Mouse (Mus musculus): ENCODE results near the gene Ttc4. TPM values are rescaled to one million over a fixed set of nuclear protein-coding genes. Genes with fewer than 3 reads are reported as not detected.

Gene Ttc4
- polyA plus RNA-seq, 1 experiment from 2014 or later: 55.6 TPM

DNA sequence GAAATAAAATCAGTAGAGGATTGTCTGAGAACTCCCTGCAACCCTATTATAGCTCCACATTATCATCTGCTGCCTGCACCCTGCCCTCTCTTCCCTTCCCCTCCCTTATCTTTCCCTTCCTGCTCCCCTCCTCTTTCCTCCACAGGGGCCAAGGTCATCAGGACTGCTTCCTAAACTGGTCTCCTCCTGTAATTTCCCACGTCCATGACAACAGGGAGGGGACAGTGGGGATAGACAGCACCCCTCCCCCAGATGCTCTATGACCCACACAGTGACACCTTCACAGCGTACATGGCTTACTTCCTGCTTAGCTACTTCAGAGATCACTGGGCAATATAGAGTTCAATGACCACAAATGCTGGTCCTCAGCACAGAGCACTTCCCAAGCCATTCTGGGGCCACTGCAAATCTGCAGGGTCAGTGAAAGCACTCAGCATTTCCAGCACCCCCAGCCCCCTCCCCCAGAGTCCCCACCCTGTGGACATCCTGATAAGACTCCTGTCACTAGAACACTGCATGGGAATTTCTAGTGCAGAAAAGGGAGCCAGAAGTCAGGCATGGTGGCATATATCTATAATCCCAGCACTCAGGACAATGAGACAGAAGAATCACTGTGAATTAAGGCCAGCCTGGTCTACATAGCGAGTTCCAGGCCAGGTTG lies 10.0 kb upstream of the Ttc4 start:
- H3K4me2 ChIP-seq: no peak overlapping the region
- peaks cover 14% of the 10 kb centered on the region for H3K27me3 ChIP-seq (replicated peaks)
- no peak overlapping the region for H3K4me3 ChIP-seq
- ATAC-seq (ENCODE audit: insufficient number of reproducible peaks, low FRiP score): peak; percentile 86
- no peaks in the 10 kb centered on the region for H3K9me3 ChIP-seq (replicated peaks)
- no peak overlapping the region for H3K9ac ChIP-seq
- H3K27ac ChIP-seq (ENCODE audit: poor library complexity, severe bottlenecking): peak overlapping the region; percentile 53
- peaks cover 10% of the 10 kb centered on the region for H3K4me1 ChIP-seq (replicated peaks)
- WGBS: 22% methylated on average over 3 of the region's 3 CpGs
- no peaks in the 10 kb centered on the region for H3K36me3 ChIP-seq

DNA sequence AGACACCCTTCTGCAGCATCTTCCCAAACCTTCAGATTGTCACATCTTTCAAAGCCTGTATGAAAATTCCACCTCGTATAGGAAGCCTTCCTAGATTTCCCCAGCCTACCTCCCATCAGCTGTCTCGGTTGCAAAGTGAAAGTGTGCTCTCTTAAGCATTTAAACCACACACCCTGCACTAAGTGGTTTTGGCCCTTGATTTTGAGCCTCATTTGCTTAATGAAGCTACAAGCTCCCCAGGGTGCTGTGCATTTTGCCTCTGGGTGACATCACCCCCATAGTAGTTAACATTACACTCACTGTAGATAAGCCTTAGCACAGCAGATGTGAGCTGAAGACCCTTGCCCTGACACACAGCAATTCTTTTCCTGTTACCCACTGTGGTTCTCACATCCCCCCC lies 2.2 kb upstream of the Ttc4 start:
- peaks cover 11% of the 10 kb centered on the region for H3K4me1 ChIP-seq (replicated peaks)
- no peak overlapping the region for H3K4me3 ChIP-seq
- no peak overlapping the region for H3K9ac ChIP-seq
- H3K9me3 ChIP-seq (replicated peaks): no peaks in the 10 kb centered on the region
- WGBS: 51% methylated on average over 2 of the region's 2 CpGs
- no peak overlapping the region for H3K4me2 ChIP-seq
- no peak for ATAC-seq (ENCODE audit: insufficient number of reproducible peaks, low FRiP score)
- H3K36me3 ChIP-seq: peaks cover 14% of the 10 kb centered on the region
- no peak overlapping the region for H3K27ac ChIP-seq (ENCODE audit: poor library complexity, severe bottlenecking)
- no peaks in the 10 kb centered on the region for H3K27me3 ChIP-seq (replicated peaks)

DNA sequence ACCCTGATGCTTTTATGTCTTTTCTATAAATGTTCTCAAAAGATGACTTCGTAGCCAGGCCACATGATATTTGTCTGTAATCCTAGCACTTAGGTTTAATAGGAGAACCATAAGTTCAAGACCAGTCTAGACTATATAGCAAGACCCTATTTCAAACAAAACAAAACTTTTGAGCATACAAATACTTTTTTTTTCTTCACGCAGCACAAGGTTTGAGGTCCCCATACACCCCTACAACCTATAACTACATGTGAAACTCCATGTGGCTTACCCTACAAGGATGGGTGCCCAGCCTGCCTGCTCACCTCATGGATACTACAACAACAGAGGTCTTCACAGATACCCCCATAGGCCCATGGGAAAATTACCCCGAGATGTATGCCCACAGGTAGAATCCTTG lies 408 bp upstream of the Ttc4 start:
- Histone ChIP-seq H3K27ac (ENCODE audit: poor library complexity, severe bottlenecking) (no peak overlapping the region), H3K36me3 (peaks cover 32% of the 10 kb centered on the region), H3K9me3 (replicated peaks) (no peaks in the 10 kb centered on the region), H3K4me2 (peak overlapping the region; percentile 91), H3K27me3 (replicated peaks) (no peaks in the 10 kb centered on the region), H3K4me1 (replicated peaks) (peaks cover 11% of the 10 kb centered on the region), H3K4me3 (peak overlapping the region; percentile 91), H3K9ac (no peak overlapping the region)
- WGBS: 48% methylated on average over 3 of the region's 3 CpGs
- peak; percentile 9; the same call in 1 of the 2 replicates for ATAC-seq (ENCODE audit: insufficient number of reproducible peaks, low FRiP score)

DNA sequence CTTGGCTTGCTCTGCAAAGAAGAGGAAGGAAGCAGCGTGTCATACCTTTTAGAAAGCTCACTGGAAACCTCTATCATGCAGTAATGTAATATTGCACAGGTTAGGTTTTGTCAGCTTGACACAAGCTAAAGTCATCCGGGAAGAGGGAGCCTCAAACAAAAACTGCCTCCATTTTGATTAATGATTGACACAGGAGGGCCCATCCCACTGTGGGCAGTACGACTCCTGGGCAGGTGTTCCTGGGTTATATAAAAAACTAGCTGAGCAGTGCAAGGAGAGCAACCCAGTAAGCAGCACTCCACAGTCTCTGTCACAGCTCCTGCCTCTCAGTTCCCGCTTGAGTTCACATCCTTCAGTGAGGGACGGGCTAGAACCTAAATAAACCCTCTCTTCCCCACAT lies 2.0 kb downstream of the Ttc4 start:
- H3K36me3 ChIP-seq: peaks cover 55% of the 10 kb centered on the region

DNA sequence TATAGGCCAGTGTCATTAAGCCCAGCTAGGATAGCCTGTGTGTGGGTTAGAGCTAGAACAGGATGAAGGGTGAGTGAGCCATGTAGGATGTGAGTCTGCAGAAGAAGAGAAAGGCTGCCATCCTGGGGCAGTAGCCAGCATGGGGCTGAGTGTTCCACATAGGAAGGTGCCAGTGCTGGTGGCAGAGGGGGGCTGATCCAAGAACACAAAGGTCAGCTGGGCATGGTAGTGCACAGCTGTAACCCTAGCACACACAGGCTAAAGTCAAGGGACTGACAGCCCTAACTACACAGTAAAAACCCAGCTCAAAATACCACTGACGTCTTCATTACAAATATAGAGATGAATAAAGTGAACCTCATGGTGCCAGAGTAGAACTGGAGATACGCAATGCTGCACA lies 12.2 kb downstream of the Ttc4 start:
- H3K36me3 ChIP-seq: peaks cover 99% of the 10 kb centered on the region
- no peak overlapping the region for H3K4me3 ChIP-seq
- H3K4me2 ChIP-seq: no peak overlapping the region
- no peaks in the 10 kb centered on the region for H3K4me1 ChIP-seq (replicated peaks)
- H3K27me3 ChIP-seq (replicated peaks): no peaks in the 10 kb centered on the region
- H3K9me3 ChIP-seq (replicated peaks): no peaks in the 10 kb centered on the region
- ATAC-seq (ENCODE audit: insufficient number of reproducible peaks, low FRiP score): no peak
- no peak overlapping the region for H3K9ac ChIP-seq
- WGBS: 84% methylated on average over 2 of the region's 2 CpGs
- H3K27ac ChIP-seq (ENCODE audit: poor library complexity, severe bottlenecking): no peak overlapping the region

More for the DNA sequence above, 2.0 kb downstream of the Ttc4 start:
- Histone ChIP-seq H3K9me3 (replicated peaks) (no peaks in the 10 kb centered on the region), H3K27ac (ENCODE audit: poor library complexity, severe bottlenecking) (no peak overlapping the region), H3K9ac (no peak overlapping the region), H3K4me1 (replicated peaks) (peaks cover 11% of the 10 kb centered on the region), H3K4me3 (no peak overlapping the region), H3K4me2 (no peak overlapping the region), H3K27me3 (replicated peaks) (no peaks in the 10 kb centered on the region)
- no peak for ATAC-seq (ENCODE audit: insufficient number of reproducible peaks, low FRiP score)
- WGBS: 88% methylated on average over 5 of the region's 5 CpGs

DNA sequence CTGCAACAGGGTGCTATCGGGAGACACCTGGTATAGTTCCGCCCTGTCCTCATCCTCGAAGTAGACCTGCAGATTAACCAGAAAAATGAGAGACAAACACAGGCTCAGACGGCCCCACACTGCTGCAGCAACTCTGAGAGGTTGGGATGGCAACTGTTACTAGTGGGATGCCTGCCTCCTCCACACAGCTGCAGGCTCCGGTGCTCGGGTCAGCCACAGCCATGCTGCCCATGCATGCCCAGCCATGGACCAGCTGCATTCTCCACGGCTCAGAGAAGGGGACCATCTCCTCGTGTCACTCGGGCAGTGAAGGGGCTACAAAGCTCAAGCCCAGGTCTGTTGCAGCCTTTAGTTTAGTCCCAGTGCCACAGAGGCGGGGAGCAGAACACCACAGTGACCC lies 13.1 kb downstream of the Ttc4 start:
- Histone ChIP-seq H3K27me3 (replicated peaks) (no peaks in the 10 kb centered on the region), H3K4me1 (replicated peaks) (no peaks in the 10 kb centered on the region), H3K27ac (ENCODE audit: poor library complexity, severe bottlenecking) (no peak overlapping the region), H3K4me3 (no peak overlapping the region), H3K36me3 (peaks cover 98% of the 10 kb centered on the region), H3K4me2 (no peak overlapping the region), H3K9me3 (replicated peaks) (no peaks in the 10 kb centered on the region), H3K9ac (no peak overlapping the region)
- 88% methylated on average over 10 of the region's 10 CpGs for WGBS
- no peak for ATAC-seq (ENCODE audit: insufficient number of reproducible peaks, low FRiP score)

DNA sequence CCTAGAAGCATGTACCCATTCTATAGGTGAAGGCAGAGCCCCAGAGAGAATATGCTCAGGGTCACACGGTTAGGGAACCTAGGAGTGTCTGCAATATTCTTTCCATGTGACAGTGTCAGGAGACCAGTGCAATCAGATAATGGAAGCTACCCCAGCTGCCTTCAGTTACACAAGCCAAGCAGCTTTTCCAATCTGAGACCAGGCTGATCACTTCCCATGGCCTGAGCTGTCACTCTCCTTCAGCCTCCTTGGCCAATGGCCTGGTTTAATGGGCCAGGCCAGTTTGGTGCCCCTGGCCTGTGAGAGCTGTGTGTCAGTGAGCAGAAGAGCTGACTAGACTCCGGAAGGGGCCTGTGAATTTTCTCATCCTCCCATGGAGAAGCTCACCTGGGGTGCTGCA lies 13.5 kb downstream of the Ttc4 start:
- no peaks in the 10 kb centered on the region for H3K4me1 ChIP-seq (replicated peaks)
- H3K9ac ChIP-seq: no peak overlapping the region
- no peak overlapping the region for H3K4me2 ChIP-seq
- ATAC-seq (ENCODE audit: insufficient number of reproducible peaks, low FRiP score): no peak
- H3K27ac ChIP-seq (ENCODE audit: poor library complexity, severe bottlenecking): no peak overlapping the region
- H3K4me3 ChIP-seq: no peak overlapping the region
- H3K9me3 ChIP-seq (replicated peaks): no peaks in the 10 kb centered on the region
- peaks cover 98% of the 10 kb centered on the region for H3K36me3 ChIP-seq
- 89% methylated on average over 2 of the region's 2 CpGs for WGBS
- no peaks in the 10 kb centered on the region for H3K27me3 ChIP-seq (replicated peaks)

DNA sequence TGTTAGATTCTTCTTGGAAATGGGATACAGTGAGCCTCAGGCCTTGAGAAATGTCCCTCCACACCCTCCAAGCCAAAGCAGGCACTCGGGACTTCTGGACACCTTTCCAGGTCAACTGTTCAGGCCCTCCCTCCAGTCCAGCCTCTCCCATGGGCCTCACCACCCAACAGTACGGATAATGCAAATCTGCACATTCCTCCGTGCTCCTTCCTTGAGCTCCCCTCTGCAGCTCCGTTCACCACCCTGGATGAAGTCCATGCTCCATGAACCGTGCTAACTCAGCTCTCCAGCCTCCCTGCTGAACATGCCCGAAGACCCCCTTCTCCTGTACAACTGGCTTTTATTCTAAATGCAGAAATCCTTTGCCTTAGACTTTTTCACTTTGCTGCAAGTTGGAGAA lies 14.0 kb downstream of the Ttc4 start:
- Histone ChIP-seq H3K9me3 (replicated peaks) (no peaks in the 10 kb centered on the region), H3K36me3 (peaks cover 98% of the 10 kb centered on the region), H3K27me3 (replicated peaks) (no peaks in the 10 kb centered on the region), H3K4me3 (no peak overlapping the region), H3K4me2 (no peak overlapping the region), H3K9ac (no peak overlapping the region), H3K4me1 (replicated peaks) (no peaks in the 10 kb centered on the region), H3K27ac (ENCODE audit: poor library complexity, severe bottlenecking) (no peak overlapping the region)
- WGBS: 87% methylated on average over 6 of the region's 6 CpGs
- ATAC-seq (ENCODE audit: insufficient number of reproducible peaks, low FRiP score): no peak

DNA sequence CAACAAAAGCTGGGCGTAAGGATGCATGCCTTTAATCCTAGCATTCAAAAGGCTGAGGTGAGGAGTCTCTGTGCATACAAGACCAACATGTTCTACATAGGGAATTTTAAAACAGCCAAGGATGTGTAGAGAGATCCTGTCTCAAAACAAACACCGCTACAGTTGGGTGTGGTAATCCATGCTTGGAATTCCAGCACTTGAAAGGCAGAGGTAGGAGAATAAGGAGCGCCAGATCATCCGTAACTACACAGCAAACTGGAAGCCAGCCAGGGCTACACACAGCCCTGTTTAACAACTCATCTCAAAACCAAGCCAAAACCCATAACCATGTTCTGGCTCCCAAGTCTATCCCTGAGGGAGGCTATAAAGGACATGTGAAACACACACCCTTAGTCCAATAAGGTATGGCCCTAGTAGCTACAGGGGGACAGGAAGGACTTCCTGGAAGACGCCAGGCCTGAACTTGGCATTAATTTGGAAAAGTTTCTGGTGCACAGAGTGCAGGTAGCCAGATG lies 14.7 kb downstream of the Ttc4 start:
- no peaks in the 10 kb centered on the region for H3K4me1 ChIP-seq (replicated peaks)
- no peaks in the 10 kb centered on the region for H3K9me3 ChIP-seq (replicated peaks)
- H3K9ac ChIP-seq: no peak overlapping the region
- ATAC-seq (ENCODE audit: insufficient number of reproducible peaks, low FRiP score): no peak
- 90% methylated on average over 5 of the region's 5 CpGs for WGBS
- H3K4me3 ChIP-seq: no peak overlapping the region
- H3K36me3 ChIP-seq: peaks cover 98% of the 10 kb centered on the region
- no peaks in the 10 kb centered on the region for H3K27me3 ChIP-seq (replicated peaks)
- no peak overlapping the region for H3K27ac ChIP-seq (ENCODE audit: poor library complexity, severe bottlenecking)
- H3K4me2 ChIP-seq: no peak overlapping the region

DNA sequence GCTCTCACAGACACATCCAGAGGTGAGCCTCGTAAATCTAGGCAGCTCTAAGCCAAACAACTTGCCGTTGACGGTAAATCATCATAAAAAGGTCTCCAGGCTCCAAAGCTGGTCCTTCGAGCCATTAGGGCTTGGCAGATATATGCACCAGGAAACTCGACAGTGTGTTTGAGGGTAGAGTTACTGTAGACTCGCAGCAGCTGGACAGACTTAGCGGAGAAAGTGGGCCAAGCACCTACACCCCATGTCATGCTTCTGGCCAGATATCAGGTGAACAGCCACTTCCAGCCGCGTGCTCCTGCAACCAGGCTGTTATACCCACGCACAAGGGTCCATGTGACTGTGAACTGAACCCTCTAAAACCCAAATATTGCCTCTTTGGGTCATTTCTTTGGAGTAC lies 23.1 kb downstream of the Ttc4 start:
- Histone ChIP-seq H3K9ac (no peak overlapping the region), H3K4me3 (no peak overlapping the region), H3K9me3 (replicated peaks) (no peaks in the 10 kb centered on the region), H3K27ac (ENCODE audit: poor library complexity, severe bottlenecking) (no peak overlapping the region), H3K36me3 (peaks cover 70% of the 10 kb centered on the region), H3K4me1 (replicated peaks) (peaks cover 7% of the 10 kb centered on the region), H3K27me3 (replicated peaks) (no peaks in the 10 kb centered on the region), H3K4me2 (no peak overlapping the region)
- ATAC-seq (ENCODE audit: insufficient number of reproducible peaks, low FRiP score): no peak
- 88% methylated on average over 10 of the region's 10 CpGs for WGBS

DNA sequence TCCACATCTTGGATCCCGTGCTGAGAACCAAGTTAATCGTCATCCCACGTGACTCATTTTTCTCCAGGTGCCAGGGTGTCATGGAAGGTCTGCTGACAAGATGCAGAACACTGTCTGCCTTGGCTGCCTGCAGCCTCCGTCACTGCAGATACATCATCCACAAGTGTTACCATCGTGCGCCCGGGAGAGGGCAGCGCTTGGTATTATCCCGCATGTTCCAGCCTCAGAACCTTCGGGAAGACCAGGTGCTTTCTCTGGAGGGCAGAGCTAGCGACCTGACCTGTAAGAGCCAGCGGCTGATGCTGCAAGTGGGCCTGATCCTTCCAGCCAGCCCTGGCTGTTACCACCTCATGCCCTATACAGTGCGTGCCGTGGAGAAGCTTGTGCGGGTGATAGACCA lies 25.7 kb downstream of the Ttc4 start:
- Histone ChIP-seq H3K9me3 (replicated peaks) (no peaks in the 10 kb centered on the region), H3K27ac (ENCODE audit: poor library complexity, severe bottlenecking) (no peak overlapping the region), H3K4me1 (replicated peaks) (peaks cover 7% of the 10 kb centered on the region), H3K4me2 (no peak overlapping the region), H3K4me3 (no peak overlapping the region), H3K27me3 (replicated peaks) (peaks cover 11% of the 10 kb centered on the region; the same call in 1 of the 2 replicates), H3K9ac (no peak overlapping the region), H3K36me3 (peaks cover 49% of the 10 kb centered on the region)
- 87% methylated on average over 15 of the region's 15 CpGs for WGBS
- no peak for ATAC-seq (ENCODE audit: insufficient number of reproducible peaks, low FRiP score)

DNA sequence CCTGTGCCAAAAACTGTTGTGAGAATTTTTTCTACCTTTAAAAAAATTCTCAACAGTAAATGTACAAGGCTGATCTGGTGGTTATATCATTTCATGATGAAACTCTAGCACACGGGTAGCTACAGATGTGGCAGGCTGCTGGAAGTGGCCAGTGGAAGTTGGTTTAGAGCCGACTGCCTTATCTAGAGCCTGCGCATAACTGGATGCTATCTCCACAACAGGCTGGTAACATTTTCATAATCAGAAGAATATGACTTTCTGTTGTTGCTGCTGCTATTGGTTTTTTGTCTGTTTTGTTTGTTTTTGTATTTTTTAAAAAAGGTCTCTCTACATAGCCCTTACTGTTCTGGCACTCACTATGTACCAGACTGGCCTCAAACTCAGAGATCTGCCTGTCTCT lies 26.2 kb downstream of the Ttc4 start:
- H3K9ac ChIP-seq: no peak overlapping the region
- H3K4me3 ChIP-seq: no peak overlapping the region
- H3K27ac ChIP-seq (ENCODE audit: poor library complexity, severe bottlenecking): no peak overlapping the region
- no peak for ATAC-seq (ENCODE audit: insufficient number of reproducible peaks, low FRiP score)
- no peaks in the 10 kb centered on the region for H3K9me3 ChIP-seq (replicated peaks)
- H3K4me1 ChIP-seq (replicated peaks): peaks cover 7% of the 10 kb centered on the region
- peaks cover 44% of the 10 kb centered on the region for H3K36me3 ChIP-seq
- peaks cover 11% of the 10 kb centered on the region for H3K27me3 ChIP-seq (replicated peaks)
- H3K4me2 ChIP-seq: no peak overlapping the region
- 81% methylated on average over 3 of the region's 3 CpGs for WGBS

Measured in heart, embryonic 12.5 days (tissue).